Mouse (Mus musculus): Measurements from ENCODE around the gene Carhsp1.

DNA sequence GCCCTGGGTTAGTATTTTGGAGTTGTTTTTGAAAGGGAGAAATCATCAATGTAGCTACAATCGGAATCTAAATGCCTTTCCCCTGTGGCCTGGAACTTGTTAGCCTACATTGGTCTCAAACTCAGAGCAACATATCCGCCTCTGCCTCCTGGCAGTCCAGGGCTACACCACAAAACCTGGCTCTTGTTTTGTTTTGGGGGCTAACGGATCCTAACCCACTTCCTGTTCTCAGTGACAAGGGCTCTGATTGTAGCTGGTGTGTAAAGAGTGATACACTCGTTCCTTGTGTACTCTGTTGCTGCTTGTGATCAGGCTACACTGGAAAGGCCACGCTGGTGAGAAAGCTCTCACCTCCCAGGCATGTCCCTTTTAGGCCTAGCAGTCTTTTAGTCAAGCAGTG, 40.5 kb downstream of the Carhsp1 start:
- TF ChIP-seq EP300 (IDR thresholded peaks at IDR 0.05), result no peak
- no peak for TF ChIP-seq CTCF (IDR thresholded peaks at IDR 0.05)
